Mouse (Mus musculus): Measurements from ENCODE around the gene Rcl1. TPM values are rescaled to one million over a fixed set of nuclear protein-coding genes. Genes with fewer than 3 reads are reported as not detected.

Rcl1 gene
- 15.6 and 16.0 TPM in 2 replicates for polyA plus RNA-seq (2012; rRNA removed; ENCODE audit: low replicate concordance)

GRCm38 (mm10) chr19:29100874-29101542 lies at the start of gene Rcl1:
Gene Rcl1, plus strand, starts transcription at chr19:29101375.

Other genes starting within 250 kb of the Rcl1 start
- gene Plpp6, start 137.4 kb upstream of the Rcl1 start, polyA plus RNA-seq (2012; rRNA removed; ENCODE audit: low replicate concordance) = 20.7 and 37.4 TPM in 2 replicates
- gene 4430402I18Rik, start 133.6 kb upstream of the Rcl1 start, polyA plus RNA-seq (2012; rRNA removed; ENCODE audit: low replicate concordance) = 0.97 and 4.6 TPM in 2 replicates
- gene Cdc37l1, start 111.0 kb upstream of the Rcl1 start, polyA plus RNA-seq (2012; rRNA removed; ENCODE audit: low replicate concordance) = 2.2 and 4.4 TPM in 2 replicates
- 107 and 144 TPM in 2 replicates for gene Ak3, start 53.4 kb upstream of the Rcl1 start, polyA plus RNA-seq (2012; rRNA removed; ENCODE audit: low replicate concordance)
- 3.8 and 7.3 TPM in 2 replicates for gene Jak2, start 150.5 kb downstream of the Rcl1 start, polyA plus RNA-seq (2012; rRNA removed; ENCODE audit: low replicate concordance)
- 7.9 and 10.8 TPM in 2 replicates for gene Insl6, start 224.0 kb downstream of the Rcl1 start, polyA plus RNA-seq (2012; rRNA removed; ENCODE audit: low replicate concordance)
- not detected in 2 replicates for gene Rln1, start 233.3 kb downstream of the Rcl1 start, polyA plus RNA-seq (2012; rRNA removed; ENCODE audit: low replicate concordance)